Mouse (Mus musculus): ENCODE results near the gene G6pc2.

G6pc2 gene

DNA sequence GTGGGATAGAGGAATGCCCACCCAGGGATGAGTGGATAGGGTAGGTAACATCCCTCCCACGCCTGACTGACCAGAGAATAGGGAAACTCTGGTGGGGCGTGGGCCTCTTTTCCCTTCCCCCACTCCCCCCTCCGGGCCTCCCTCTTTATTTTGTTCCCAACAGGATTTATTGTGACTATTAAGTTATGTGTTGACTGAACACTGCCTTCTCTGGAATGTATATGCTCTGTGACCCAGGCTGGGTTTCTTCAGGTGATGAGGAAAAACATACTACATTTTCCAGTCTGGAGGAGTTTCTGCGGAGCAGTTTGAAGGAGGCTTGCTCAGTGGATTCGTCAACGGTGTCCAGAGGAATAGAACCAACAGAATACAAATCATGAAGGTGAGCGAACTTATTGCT, at the start of gene G6pc2:
Gene G6pc2 (plus strand): TSS at position 301 of the 400 bp plus-strand sequence.
- in situ Hi-C loops (cut with MboI, MseI): no loop called here

DNA sequence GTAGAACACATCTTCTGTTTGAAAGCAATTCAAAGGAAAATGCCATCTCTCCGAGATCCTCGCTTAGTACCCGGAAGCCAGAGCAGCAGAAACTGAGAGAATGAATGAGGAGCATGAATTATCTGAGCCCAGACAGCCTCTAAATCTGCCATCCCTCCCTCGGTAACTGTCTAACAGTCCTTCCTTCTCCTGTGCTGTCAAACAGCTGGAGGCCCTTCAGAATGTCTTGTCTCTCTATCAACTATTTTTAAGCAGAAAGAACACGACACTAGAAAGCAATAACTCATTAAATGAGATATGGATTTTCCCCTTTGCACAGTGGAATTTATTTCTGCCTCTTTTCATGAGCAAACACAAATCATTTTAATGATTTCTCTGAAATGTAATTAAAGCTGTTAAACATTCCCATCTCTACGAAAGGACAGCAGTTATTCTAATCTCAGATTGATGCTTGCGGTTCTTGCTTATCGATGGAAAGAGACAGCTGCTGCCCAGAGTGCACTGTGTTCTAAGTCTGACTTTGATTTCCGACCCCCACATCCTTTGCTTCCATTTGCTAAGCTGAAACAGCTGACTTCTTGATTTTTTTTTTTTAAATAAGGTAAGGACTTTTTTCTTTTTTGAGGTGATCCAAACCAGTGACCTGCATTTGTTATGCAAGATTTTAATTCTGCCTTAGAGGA, 40.3 kb upstream of the G6pc2 start:
- in situ Hi-C loops (cut with MboI, MseI): no loop called here

DNA sequence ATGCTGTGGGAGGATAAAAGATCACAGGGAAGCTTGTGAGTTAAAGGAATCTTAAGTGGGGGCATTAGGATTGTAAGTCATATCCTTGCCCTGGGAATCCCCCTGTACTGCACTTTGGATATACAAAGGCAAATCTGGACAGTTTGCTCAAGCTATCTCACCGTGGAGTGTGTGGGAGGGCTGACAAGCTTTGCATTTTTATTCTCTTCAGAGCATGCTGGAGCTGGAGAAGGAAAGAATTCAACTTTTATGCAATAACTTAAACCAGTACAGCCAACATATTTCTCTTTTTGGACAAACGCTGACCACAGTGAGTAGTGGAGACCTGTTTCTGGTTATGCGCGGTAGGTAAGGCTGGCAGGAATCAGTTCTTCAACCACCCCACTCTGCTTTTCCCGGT, 35.6 kb upstream of the G6pc2 start:
- in situ Hi-C loops (cut with MboI, MseI): no loop called here

DNA sequence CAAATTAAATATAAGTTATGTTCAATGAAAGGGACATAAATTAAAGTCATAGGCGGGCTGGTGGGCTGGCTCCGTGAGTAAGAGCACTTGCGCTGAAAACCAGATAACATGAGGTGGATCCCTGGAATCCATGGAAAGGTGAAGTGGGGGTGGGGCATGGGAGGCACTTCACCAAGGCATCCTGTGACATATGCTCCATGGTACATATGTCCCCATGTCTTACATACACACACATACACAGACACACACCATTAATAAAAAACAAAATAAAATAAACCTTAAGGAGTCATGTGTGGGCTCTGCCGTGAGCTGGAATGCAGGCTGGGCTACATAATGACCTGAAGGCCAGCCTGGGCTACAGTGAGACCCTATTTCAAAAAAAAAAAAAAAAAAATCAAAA, 31.2 kb upstream of the G6pc2 start:
- in situ Hi-C loops (cut with MboI, MseI): no loop called here

DNA sequence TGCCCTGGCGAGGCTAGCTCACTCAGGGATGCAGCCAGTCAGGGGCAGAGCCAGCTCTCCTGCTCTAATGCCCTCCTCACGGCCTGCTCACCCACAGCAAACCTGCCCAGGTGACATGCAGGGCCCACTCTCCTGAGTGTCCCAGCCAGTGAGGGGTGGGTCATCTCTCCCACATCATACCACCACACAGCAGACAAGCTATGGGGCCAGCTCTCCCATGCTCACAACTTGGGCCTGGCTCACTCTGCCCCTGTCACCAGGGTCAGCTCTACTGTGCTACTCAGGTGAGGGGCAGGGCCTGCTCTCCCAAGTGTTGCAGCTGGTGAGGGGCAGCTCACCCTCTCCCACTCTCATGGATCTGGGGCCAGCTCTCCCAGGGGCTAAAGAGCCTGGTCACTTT, 22.9 kb upstream of the G6pc2 start:
- in situ Hi-C loops (cut with MboI, MseI): no loop called here

DNA sequence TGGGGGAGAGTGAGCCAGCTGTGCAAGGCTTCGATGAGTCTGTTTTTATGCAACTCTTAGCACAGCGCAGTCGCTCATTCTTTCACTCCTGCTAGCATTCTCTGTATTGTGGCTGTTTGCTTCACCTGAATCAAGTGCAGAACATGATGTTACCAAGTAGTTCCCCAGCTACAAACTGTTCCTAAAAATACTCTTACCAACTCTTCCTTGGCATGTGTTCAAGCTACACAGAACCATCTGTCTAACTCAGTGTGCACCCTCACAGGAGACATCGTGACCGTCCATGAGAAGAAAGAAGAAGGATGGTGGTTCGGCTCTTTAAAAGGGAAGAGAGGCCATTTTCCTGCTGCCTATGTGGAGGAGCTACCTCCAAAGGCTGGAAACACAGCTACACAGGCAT, 22.1 kb upstream of the G6pc2 start:
- in situ Hi-C loops (cut with MboI, MseI): no loop called here

DNA sequence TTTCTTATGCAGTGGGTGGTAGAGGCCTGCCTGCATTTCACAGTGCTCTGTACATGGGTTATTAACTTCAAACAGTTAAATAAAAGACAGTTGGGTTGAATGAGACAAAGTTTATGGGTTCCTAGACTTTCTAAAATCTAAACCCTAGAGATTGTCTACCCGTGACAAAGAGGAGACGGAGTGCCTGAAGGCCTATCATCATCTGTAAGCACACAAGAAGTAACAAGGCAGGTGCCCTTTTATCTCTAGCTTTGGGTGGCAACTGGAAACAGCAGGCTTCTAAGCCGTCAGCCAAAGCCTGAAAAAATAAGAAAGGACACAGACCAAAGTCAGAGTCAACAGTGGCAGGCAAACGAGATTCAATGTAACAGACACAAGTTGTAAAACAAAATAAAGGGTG, 21.7 kb upstream of the G6pc2 start:
- in situ Hi-C loops (cut with MboI, MseI): no loop called here

DNA sequence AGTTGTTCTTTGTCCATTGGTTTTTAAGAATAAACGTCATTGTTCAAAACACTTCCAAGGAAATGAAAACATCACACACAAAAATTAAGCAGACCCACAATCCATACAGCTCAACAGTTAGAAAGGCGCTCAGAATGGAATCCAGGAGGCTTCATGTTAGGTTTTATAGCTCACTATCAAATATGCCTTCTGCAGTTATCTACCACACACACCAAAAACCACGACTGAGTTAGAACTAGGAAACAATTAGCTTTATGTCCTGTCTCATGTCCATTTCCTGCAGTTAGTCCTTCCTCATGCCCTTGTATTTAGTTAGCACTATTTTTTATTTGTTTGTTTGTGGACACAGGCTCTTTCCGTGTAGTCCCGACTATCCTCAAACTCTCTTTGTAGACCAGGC, 19.8 kb upstream of the G6pc2 start:
- in situ Hi-C loops (cut with MboI, MseI): no loop called here

DNA sequence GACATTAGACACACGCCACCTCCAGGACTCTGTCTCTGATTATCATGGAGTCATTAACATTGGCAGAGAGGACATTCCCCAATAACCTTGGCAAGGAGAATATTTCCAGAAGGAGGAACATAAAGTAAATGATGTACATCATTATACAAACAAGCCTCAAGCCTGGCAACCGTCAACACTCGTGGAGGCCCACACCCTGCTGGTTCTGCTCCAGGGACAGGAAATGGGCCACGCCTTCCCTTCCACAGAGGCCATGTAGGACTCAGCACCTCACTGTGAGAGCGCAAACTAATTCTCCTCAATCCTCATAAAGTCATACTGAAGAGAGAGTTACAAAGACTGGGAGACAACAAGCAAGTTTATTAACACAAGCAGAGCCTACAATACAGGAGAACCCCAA, 17.3 kb upstream of the G6pc2 start:
- in situ Hi-C loops (cut with MboI, MseI): no loop called here

DNA sequence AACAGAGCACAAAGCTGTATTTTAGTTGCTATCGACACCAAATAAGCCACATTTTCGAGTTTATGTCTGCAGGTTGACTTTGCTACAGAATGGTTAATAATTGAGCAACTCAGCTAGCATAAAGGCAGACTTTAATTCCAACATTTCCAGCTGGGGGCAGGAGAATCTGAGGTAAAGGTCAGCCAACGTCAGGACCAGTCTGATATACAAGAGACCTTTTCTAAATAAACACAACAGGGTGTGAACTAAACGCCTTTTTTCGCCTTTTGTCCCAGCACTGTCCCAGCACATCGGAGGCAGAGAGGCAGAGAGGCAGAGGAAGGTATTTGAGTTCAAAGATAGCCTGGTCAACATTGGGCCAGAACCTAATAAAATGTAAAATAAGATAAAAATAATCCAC, 5.7 kb upstream of the G6pc2 start:
- in situ Hi-C loops (cut with MboI, MseI): loop anchor here (5.0 kb wide), 1 partner anchor 728 kb away; no protein-coding TSS in a partner anchor

DNA sequence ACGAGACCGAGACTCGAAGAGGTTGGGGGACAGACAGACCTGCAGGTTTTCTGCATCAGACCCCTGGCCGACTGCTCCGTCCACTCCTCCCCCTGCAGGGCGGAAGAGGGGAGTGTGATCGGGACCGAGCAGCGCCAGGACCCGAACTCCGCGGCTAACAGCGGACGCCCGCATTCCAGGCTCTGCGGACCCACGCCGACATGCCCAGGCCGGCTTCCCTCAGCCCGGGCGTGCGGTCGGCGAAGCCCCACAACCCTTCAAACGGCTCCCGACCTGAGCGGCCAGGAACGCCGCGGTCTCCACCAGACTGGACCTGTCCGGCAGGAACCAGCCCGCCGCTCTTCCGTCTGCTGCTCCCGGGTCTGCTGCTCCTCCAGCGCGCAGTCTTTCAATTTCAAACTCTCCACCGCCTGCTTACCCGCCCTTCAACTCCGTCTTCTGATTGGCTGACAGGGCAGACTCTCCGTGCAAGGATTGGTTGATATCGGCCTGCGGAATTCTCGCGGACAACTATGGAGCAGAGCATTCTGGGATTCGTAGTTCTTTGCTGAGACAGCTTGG, 5.0 kb upstream of the G6pc2 start, which contains the start of gene Spc25:
Gene Spc25 (minus strand): TSS at position 404 of the 561 bp plus-strand sequence.
- in situ Hi-C loops (cut with MboI, MseI): loop anchor here (5.0 kb wide), 1 partner anchor 729 kb away; no protein-coding TSS in a partner anchor

DNA sequence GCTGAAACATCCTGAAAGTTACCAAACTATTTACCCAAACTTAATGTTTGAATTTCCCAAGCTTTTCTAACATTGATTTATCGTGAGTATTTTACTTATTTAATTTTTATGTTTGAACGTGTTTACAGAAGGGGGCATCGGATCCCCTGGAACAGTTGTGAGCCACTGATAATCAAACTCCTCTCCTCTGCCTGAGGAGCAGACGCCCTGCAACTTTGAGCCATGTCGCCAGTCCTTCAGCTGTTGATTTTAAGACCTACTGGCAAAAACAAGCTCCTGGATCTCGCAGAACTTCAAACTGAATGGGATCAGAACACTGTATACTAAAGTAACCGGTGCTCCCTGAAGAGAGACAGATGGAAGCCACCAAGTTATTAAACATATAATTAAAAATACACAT, 4.3 kb upstream of the G6pc2 start:
- in situ Hi-C loops (cut with MboI, MseI): loop anchor here (5.0 kb wide), 1 partner anchor 729 kb away; no protein-coding TSS in a partner anchor

DNA sequence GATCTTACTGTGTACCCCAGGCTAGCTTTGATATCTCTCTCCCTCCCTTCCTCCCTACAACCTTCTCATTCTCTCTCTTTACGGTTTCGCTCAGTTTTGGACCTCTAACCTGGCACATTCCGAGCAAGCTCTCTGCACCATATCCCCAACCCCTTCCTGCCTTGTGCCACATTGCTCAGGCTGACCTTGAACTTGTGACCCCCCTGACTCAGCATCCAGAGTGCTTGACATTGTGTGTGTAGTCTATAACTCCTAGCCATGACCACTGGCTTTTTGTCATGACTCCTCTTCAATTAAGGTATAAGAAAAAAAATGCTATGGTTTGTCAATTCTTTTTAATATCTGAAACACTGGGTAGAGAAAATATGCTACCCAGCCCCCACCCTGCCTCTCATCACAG, 1.2 kb upstream of the G6pc2 start:
- in situ Hi-C loops (cut with MboI, MseI): loop anchor here (5.0 kb wide), 1 partner anchor 732 kb away; no protein-coding TSS in a partner anchor

DNA sequence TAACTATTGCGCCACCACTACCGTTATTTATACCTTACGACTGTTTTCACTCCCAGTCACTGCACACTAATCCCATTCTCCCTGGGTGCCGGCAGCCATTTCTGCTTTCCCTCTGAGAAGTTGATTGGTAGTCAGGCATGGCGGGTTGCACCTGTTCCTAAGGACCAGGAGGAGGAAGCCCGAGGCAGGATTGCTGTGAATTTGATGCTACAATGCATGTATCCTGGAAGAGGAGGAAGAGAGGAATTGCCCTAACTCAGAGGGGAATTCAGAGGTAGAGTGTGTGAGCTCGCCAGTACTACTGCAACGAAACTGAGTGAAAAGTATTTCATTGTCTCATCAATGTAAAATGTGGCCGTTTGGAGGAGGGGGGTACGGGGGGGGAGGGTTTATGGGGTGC, 1.8 kb downstream of the G6pc2 start:
- in situ Hi-C loops (cut with MboI, MseI): no loop called here

DNA sequence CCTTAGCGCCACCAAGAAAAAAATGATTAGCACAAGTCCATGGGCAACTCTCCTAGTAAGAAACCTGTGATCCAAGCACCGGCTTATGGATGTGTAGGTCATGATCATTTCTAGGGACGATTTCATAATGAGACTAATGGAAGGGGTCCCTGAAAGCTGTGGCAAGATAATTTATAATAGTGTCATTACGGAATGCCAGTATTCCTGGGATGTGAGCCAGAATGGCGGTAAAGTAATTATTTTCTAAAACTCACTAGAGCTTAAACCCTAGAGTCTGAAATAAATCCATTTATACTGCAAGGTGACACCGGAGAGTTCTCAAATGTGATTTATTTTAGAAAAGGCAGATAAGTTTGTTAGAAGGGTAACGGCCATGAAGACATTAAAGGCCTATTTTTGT, 4.4 kb downstream of the G6pc2 start:
- in situ Hi-C loops (cut with MboI, MseI): loop anchor here (5.0 kb wide), 1 partner anchor 78 kb away; the partner anchor contains the start of gene Nostrin

DNA sequence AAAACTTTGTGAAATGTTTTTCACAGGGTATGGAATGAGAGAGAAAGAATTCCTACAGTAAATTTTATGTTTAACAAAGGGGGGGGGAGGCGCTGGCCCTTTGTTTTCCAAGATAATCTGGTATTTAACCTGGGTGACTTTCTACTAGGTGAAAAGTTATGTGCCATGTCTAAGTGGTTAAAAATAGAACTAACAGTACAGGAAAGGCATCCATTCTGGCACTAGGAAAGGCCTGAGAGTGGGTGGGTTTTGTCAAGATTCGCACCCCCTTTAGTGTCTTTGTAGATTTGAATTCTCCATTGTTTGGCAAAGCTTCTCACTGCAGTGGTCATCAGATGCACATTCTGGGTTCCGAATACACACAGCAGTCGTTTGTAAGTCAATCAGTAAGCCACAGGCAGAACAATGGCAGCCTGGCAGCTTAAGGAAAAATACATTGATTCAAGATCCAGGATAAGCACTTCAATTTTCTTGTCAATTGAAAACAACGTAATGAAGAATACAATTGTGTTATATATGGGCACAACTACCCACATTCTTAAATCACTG, 11.1 kb downstream of the G6pc2 start:
- in situ Hi-C loops (cut with MboI, MseI): no loop called here

DNA sequence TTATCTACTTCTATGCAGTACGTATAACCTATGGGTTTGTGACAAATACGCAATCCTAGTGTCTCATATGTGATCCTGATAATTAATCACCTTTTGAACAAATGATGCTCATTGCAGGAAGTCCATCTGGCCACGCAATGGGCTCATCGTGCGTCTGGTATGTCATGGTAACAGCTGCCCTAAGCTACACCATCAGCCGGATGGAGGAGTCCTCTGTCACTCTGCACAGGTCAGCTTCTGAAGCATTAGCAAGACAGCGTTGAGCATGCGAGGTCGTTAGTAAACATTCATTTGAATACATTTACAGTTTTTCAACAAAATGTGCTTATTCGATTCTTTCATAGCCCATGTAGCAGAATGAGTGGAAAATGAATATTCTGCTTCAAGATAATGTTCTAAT, 11.9 kb downstream of the G6pc2 start:
- in situ Hi-C loops (cut with MboI, MseI): no loop called here

DNA sequence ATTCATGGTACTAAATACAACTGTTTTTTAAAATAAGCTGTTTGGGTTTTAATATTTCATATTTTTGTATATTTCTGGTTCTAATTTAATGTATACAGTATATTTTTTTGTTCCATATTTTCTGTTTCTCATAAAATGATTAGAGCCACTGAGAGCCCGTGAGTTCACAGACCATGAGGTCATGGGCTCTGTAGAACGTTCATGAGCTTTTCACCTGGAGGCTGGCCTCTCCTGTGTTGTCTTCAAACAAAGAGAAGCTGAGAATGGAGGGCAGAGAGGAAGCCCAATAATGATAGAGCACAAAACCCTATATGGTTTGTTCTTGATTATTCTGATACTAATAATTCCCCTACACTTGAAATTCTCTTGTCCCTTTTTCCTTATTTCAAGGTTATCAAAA, 13.9 kb downstream of the G6pc2 start:
- in situ Hi-C loops (cut with MboI, MseI): no loop called here

DNA sequence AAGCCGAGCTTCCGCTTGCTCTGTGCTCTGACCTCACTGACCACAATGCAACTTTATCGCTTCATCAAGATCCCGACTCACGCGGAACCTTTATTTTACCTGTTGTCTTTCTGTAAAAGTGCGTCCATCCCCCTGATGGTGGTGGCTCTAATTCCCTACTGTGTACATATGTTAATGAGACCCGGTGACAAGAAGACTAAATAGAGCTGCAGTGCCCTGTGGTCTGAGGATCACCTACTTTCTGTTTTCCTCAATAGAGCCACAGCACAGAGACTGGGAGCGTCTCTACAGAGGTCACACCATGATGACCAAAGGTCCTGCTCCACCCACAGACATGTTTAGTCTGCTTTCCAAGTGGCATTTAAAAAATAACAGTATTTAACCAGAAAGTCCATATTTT, 16.0 kb downstream of the G6pc2 start:
- in situ Hi-C loops (cut with MboI, MseI): no loop called here

DNA sequence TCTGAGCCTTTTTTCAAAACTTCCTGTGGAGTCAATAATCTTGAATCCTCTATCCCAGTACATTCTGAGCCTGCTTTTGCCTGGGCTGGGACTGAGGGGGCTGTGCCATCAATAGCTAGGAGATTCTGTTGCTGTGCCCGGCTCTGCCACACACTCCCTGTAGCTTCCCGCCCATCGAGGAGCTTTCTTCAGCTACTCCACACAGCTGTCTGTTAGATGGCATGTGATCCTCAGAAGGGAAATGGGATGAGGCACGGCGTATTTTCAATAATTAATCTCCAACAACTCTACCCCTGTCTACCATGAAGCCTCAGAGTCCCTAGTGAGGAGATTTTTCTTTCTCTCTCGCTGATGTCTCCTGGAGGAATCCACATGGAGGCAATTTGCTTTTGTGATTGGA, 17.8 kb downstream of the G6pc2 start:
- in situ Hi-C loops (cut with MboI, MseI): no loop called here

DNA sequence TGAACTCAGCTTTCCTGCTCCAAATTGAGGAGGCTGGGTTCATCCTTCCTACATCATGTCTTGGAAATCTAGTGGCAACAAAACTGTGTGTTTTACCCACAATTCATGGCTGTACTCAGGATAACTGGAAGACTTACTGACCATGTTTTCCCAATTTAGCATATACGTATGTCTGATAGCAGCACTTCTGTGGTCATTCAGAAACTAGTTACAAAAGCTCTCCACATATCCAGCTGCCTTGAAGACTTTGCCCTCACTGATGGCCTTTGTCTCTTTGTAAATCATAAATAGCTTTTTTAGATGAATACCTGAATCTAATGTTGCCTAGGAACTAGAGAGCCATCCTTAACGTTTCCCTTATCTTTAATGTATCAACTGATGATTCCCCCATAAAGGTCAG, 19.3 kb downstream of the G6pc2 start:
- in situ Hi-C loops (cut with MboI, MseI): no loop called here

DNA sequence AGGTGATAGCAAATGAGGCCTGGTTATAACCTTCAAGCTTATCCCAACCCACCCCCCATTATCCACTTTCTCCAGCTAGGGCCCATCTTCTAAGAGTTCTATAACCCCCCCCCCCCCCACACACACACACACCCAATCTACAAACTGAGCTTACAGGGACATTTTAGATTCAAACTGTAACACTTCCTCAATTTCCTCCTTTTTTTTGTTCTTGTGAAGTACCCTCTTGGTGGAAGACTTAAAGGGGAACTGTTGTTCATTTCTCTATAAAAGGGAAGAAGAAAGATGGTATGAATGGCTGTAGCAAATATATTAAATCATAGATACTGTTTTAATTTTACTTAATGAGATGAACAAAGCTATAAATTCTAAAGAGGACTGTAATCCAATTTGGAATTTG, 21.2 kb downstream of the G6pc2 start:
- in situ Hi-C loops (cut with MboI, MseI): no loop called here
